Mouse (Mus musculus) bone marrow macrophage, adult 2 months (primary cell): ENCODE measurements around the gene 4933428M09Rik.

Experiments used
- CTCF ChIP-seq: IDR thresholded peaks from 2 replicates; pipeline ENCODE4 v1.5.1; 2012; ENCODE audit warnings: low read depth, mild to moderate bottlenecking, low read length, moderate library complexity
- POLR2A ChIP-seq: IDR thresholded peaks from 2 replicates; pipeline ENCODE4 v1.6.1; 2012; ENCODE audit warnings: mild to moderate bottlenecking, low read depth, low read length, borderline replicate concordance

DNA sequence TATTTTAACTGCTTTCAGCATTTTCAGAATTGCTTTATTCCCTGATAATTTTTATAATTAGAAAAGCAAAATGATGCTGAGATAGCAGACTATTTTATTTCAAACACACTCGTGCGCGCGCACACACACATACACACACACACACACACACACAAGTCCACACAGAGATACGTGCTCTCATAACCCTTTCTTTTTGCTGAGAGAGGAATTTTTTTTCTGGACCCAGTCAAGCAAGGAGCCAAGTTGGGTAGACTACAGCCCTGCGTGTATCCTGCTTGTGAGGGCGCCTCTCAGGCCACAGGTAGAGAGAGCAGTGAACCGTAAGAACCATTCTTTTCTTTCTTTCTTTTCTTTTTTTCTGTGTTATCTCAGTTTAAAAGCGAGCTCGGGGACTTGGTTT lies 38.7 kb downstream of the 4933428M09Rik start:
- TF ChIP-seq CTCF = no peak
- no peak for TF ChIP-seq POLR2A
